Mouse (Mus musculus): ENCODE results near the gene Lefty2. TPM values are rescaled to one million over a fixed set of nuclear protein-coding genes. Genes with fewer than 3 reads are reported as not detected.
A peak's percentile ranks its signal among the peaks of the same experiment; 100 is the strongest.

The Lefty2 gene
- total and polyA plus RNA-seq, 3 experiments: not detected

DNA sequence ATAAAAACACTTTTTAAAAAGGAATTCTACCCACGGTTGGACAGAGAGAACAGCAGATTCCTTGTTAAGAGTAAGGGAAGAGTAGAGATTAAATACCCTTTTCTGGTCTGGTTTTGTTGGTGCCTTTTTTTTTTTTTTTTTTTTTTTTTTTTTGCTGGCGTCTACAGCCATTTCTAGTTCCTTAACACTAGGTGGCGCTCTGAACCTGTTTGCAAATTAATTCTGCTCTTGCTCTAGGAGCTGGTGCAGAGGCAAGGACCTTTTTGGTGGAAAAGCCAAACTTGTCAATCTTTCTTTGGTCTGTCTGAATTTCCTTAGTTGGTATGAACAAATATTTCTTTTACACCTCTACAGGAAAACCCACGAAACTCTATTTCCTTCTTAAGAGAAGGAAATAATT lies 8.2 kb downstream of the Lefty2 start:
- H3K79me2 ChIP-seq (ENCODE audit: control insufficient read depth, insufficient read depth, low read length, poor library complexity): peaks cover 19% of the 10 kb centered on the region
- no peaks in the 10 kb centered on the region for H3K9me3 ChIP-seq (replicated peaks; ENCODE audit: insufficient read depth, low read length)
- H3K4me3 ChIP-seq (ENCODE audit: control insufficient read depth in 1 of 2, insufficient read depth in 1 of 2, low read depth in 2 of 2, low read length in 2 of 2): no peak overlapping the region
- TF ChIP-seq ZNF384 (IDR thresholded peaks at IDR 0.05; ENCODE audit: low read depth, low read length) (peak; percentile 100), MAX (IDR thresholded peaks at IDR 0.05; ENCODE audit: low read length) (no peak), MYC (IDR thresholded peaks at IDR 0.05; ENCODE audit: low read depth, low read length) (peak; percentile 69; the same call in 1 of the 2 replicates), ETS1 (IDR thresholded peaks at IDR 0.05; ENCODE audit: low read depth, low read length) (0 out of 2 replicates have a peak, but pooled peaks have one; percentile 10), EP300 (IDR thresholded peaks at IDR 0.05; ENCODE audit: low read depth in 1 of 2, low read length in 2 of 2) (no peak), POLR2AphosphoS5 (IDR thresholded peaks at IDR 0.05; ENCODE audit: borderline replicate concordance, low read depth, low read length) (no peak), GATA1 (IDR thresholded peaks at IDR 0.05; ENCODE audit: low read depth, low read length) (no peak), SMC3 (IDR thresholded peaks at IDR 0.05; ENCODE audit: low read depth, low read length) (peak; percentile 75), MAFK (IDR thresholded peaks at IDR 0.05; ENCODE audit: borderline replicate concordance, low read depth, low read length) (no peak), NRF1 (IDR thresholded peaks at IDR 0.05; ENCODE audit: insufficient read depth, low read depth, low read length, poor library complexity, severe bottlenecking) (no peak), USF1 (IDR thresholded peaks at IDR 0.05; ENCODE audit: low read depth, low read length) (no peak), NELFE (IDR thresholded peaks at IDR 0.05; ENCODE audit: low read depth, low read length) (no peak), CTCF (IDR thresholded peaks at IDR 0.05 in 2 of 3, conservative IDR thresholded peaks at IDR 0.05 in 1 of 3; ENCODE audit: control insufficient read depth in 1 of 3, insufficient read depth in 1 of 3, low read depth in 2 of 3, low read length in 3 of 3, poor library complexity in 1 of 3, severe bottlenecking in 1 of 3) (peak; percentile 39 to 83 (median 53); a peak in 5 of 6 replicates), MXI1 (IDR thresholded peaks at IDR 0.05; ENCODE audit: low read depth, low read length) (no peak), E2F4 (IDR thresholded peaks at IDR 0.05; ENCODE audit: borderline replicate concordance, low read depth, low read length) (no peak), CHD2 (IDR thresholded peaks at IDR 0.05; ENCODE audit: low read length) (no peak), MAZ (IDR thresholded peaks at IDR 0.05; ENCODE audit: low read depth, low read length) (no peak), TCF12 (IDR thresholded peaks at IDR 0.05; ENCODE audit: low read depth, low read length) (no peak), ZC3H11A (IDR thresholded peaks at IDR 0.05; ENCODE audit: low read depth, low read length) (peak; percentile 89), TAL1 (IDR thresholded peaks at IDR 0.05; ENCODE audit: low read length) (no peak), KAT2A (conservative IDR thresholded peaks at IDR 0.05; ENCODE audit: low read depth, low read length) (no peak), GABPA (IDR thresholded peaks at IDR 0.05; ENCODE audit: low read depth, low read length) (no peak), ZKSCAN1 (IDR thresholded peaks at IDR 0.05; ENCODE audit: low read depth, low read length) (peak; percentile 92; the same call in 1 of the 2 replicates), HCFC1 (IDR thresholded peaks at IDR 0.05; ENCODE audit: low read depth, low read length) (peak; percentile 59), MEF2A (IDR thresholded peaks at IDR 0.05; ENCODE audit: extremely low read depth, insufficient replicate concordance, low read depth, low read length, poor library complexity, severe bottlenecking) (no peak), RAD21 (IDR thresholded peaks at IDR 0.05; ENCODE audit: low read depth, low read length) (peak; percentile 90), USF2 (IDR thresholded peaks at IDR 0.05; ENCODE audit: borderline replicate concordance in 1 of 2, insufficient read depth in 1 of 2, low read depth in 1 of 2, low read length in 2 of 2) (no peak)
- peaks cover 2 to 25% of the 10 kb centered on the region in 2 experiments for H3K4me1 ChIP-seq (ENCODE audit: control insufficient read depth in 1 of 2, insufficient read depth in 2 of 2, low read length in 2 of 2)
- H3K27ac ChIP-seq (ENCODE audit: control insufficient read depth, low read depth, low read length): no peak overlapping the region
- peaks cover 0 to 28% of the 10 kb centered on the region in 2 experiments; a peak in 2 of 4 replicates for H3K36me3 ChIP-seq (ENCODE audit: control insufficient read depth in 1 of 2, insufficient read depth in 2 of 2, low read length in 2 of 2)
- H3K27me3 ChIP-seq (ENCODE audit: control insufficient read depth in 1 of 2, insufficient read depth in 2 of 2, low read length in 2 of 2): no peaks in the 10 kb centered on the region
- H3K9ac ChIP-seq (ENCODE audit: control insufficient read depth, low read depth, low read length, poor library complexity, severe bottlenecking): no peak overlapping the region
- DNase-seq (ENCODE audit: low read depth, low spot score): peak; percentile 80

Data from MEL (cell line).